Comparison of ENCODE assay signal across 8 mouse cellular contexts in genomic region chr2:167350126-167350650, GRCm38 (mm10). TPM values are rescaled to one million over a fixed set of nuclear protein-coding genes. Genes with fewer than 3 reads are reported as not detected.
DNase-seq lines count a peak whose midpoint lies in the region; ATAC-seq and TF ChIP-seq lines count a peak whose summit lies in the region.

No protein-coding gene starts in this region.

- TF ChIP-seq POLR2A in bone marrow macrophage, adult 2 months (IDR thresholded peaks at IDR 0.05; ENCODE audit: borderline replicate concordance, low read depth, low read length) = no peak

- H3K36me3 ChIP-seq in kidney, embryonic 15.5 days = no peaks in the 10 kb centered on the region
- no peaks in the 10 kb centered on the region for H3K36me3 ChIP-seq in hindbrain, embryonic 11.5 days (ENCODE audit: control insufficient read depth, insufficient read depth, low read length)
- peaks cover 5% of the 10 kb centered on the region for H3K36me3 ChIP-seq in midbrain, embryonic 10.5 days

- peak overlapping the region; percentile 76 for H3K4me3 ChIP-seq in kidney, embryonic 15.5 days (replicated peaks)
- peak overlapping the region; percentile 50 for H3K4me3 ChIP-seq in bone marrow macrophage, adult 2 months (ENCODE audit: insufficient read depth, low read length)
- H3K4me3 ChIP-seq in hindbrain, embryonic 11.5 days (ENCODE audit: low read depth, low read length) = no peak overlapping the region
- peak overlapping the region; percentile 75 for H3K4me3 ChIP-seq in midbrain, embryonic 10.5 days

- H3K27ac ChIP-seq in kidney, embryonic 15.5 days = no peak overlapping the region
- peak overlapping the region; percentile 78 for H3K27ac ChIP-seq in bone marrow macrophage, adult 2 months (ENCODE audit: insufficient read depth, low read depth, low read length)
- no peak overlapping the region for H3K27ac ChIP-seq in hindbrain, embryonic 11.5 days (ENCODE audit: low read depth, low read length)
- H3K27ac ChIP-seq in midbrain, embryonic 10.5 days (replicated peaks) = no peak overlapping the region

- no peak for DNase-seq in kidney, postnatal 36 days
- DNase-seq in hindbrain, embryonic 11.5 days (ENCODE audit: low spot score) = no peak
- no peak for DNase-seq in midbrain, embryonic 10.5 days (ENCODE audit: low spot score)
- no peak for DNase-seq in ovary, postnatal 36 days (ENCODE audit: low spot score)
- no peak for DNase-seq in right cerebral cortex, postnatal 10 days (ENCODE audit: low spot score in 2 of 2)
- DNase-seq in ovary, postnatal 14 days (ENCODE audit: low spot score) = no peak

- peak overlapping the region; percentile 83 for H3K4me2 ChIP-seq in kidney, embryonic 15.5 days
- peak overlapping the region; percentile 72; the same call in 1 of the 2 replicates for H3K4me2 ChIP-seq in hindbrain, embryonic 11.5 days (replicated peaks; ENCODE audit: low read depth, low read length)

- no peak for ATAC-seq in kidney, embryonic 15.5 days (replicated peaks; ENCODE audit: low FRiP score)
- ATAC-seq in hindbrain, embryonic 11.5 days (ENCODE audit: low FRiP score) = no peak

- TF ChIP-seq CTCF in bone marrow macrophage, adult 2 months (IDR thresholded peaks at IDR 0.05; ENCODE audit: low read depth, low read length) = no peak

- H3K9ac ChIP-seq in kidney, embryonic 15.5 days = 0 out of 2 replicates have a peak overlapping the region, but pooled peaks have one; percentile 36
- H3K9ac ChIP-seq in hindbrain, embryonic 11.5 days (ENCODE audit: low read depth, low read length) = no peak overlapping the region; the same call in 1 of the 2 replicates

- peaks cover 8% of the 10 kb centered on the region; the same call in 1 of the 2 replicates for H3K27me3 ChIP-seq in kidney, embryonic 15.5 days
- H3K27me3 ChIP-seq in hindbrain, embryonic 11.5 days (ENCODE audit: control insufficient read depth, insufficient read depth, low read length) = peaks cover 6% of the 10 kb centered on the region; the same call in 1 of the 2 replicates
- H3K27me3 ChIP-seq in midbrain, embryonic 10.5 days (ENCODE audit: low read depth, poor library complexity, severe bottlenecking) = peaks cover 37% of the 10 kb centered on the region

- 58% methylated on average over 8 of the region's 8 CpGs for WGBS in kidney, embryonic 15.5 days
- 55% methylated on average over 8 of the region's 8 CpGs for WGBS in hindbrain, embryonic 11.5 days
- WGBS in midbrain, embryonic 10.5 days = 52% methylated on average over 8 of the region's 8 CpGs

- H3K9me3 ChIP-seq in kidney, embryonic 15.5 days (replicated peaks) = no peaks in the 10 kb centered on the region
- no peaks in the 10 kb centered on the region for H3K9me3 ChIP-seq in hindbrain, embryonic 11.5 days (ENCODE audit: control insufficient read depth, low read length)
- no peaks in the 10 kb centered on the region for H3K9me3 ChIP-seq in midbrain, embryonic 10.5 days (replicated peaks)

- H3K4me1 ChIP-seq in kidney, embryonic 15.5 days = peaks cover 70% of the 10 kb centered on the region
- H3K4me1 ChIP-seq in bone marrow macrophage, adult 2 months (ENCODE audit: control insufficient read depth, insufficient read depth, low read length) = peaks cover 53% of the 10 kb centered on the region
- H3K4me1 ChIP-seq in hindbrain, embryonic 11.5 days (replicated peaks; ENCODE audit: control insufficient read depth, insufficient read depth, low read length) = no peaks in the 10 kb centered on the region
- H3K4me1 ChIP-seq in midbrain, embryonic 10.5 days = peaks cover 42% of the 10 kb centered on the region

RNA-seq across cellular contexts. Expression of gene B4galt5, which starts 1.2 kb away (rescaled TPM):
- 9.6 and 12.7 TPM in 2 replicates for polyA plus RNA-seq in kidney, embryonic 15.5 days (2015; fragmentation: Nextera tagmentation; extraction: Ambion mirVana)
- 57.1 and 69.9 TPM in 2 replicates for polyA plus RNA-seq in bone marrow macrophage, adult 2 months (2012; ENCODE audit: insufficient read depth, insufficient read length, missing spikeins)
- polyA plus RNA-seq in hindbrain, embryonic 11.5 days (2014; fragmentation: Nextera tagmentation; extraction: Ambion mirVana) = 15.3 and 19.2 TPM in 2 replicates
- 9.1 and 9.9 TPM in 2 replicates for polyA plus RNA-seq in midbrain, embryonic 10.5 days (2016; fragmentation: Nextera tagmentation; extraction: Ambion mirVana)
